Mouse (Mus musculus): Measurements from ENCODE around the gene Gm20379. TPM values are rescaled to one million over a fixed set of nuclear protein-coding genes. Genes with fewer than 3 reads are reported as not detected.

Gm20379 gene
- polyA plus RNA-seq (2015; fragmentation: Nextera tagmentation; extraction: Ambion mirVana) = 0.80 and 0.85 TPM in 2 replicates

GRCm38 (mm10) chr13:92305680-92306079, at the start of gene Gm20379:
Gene Gm20379, plus strand, starts transcription at chr13:92305980.

GRCm38 (mm10) chr13:92354456-92355271, 48.9 kb downstream of the Gm20379 start, which contains the start of the genes Dhfr and Msh3:
Gene Dhfr, plus strand, starts transcription at chr13:92354726.
Gene Msh3, minus strand, starts transcription at chr13:92355003.

Other genes with a start within 250 kb of the Gm20379 start
- 0.06 and 0.07 TPM in 2 replicates for gene Rasgrf2, start 174.3 kb upstream of the Gm20379 start, polyA plus RNA-seq (2015; fragmentation: Nextera tagmentation; extraction: Ambion mirVana)
- 14.5 and 17.5 TPM in 2 replicates for gene Dhfr, start 48.7 kb downstream of the Gm20379 start, polyA plus RNA-seq (2015; fragmentation: Nextera tagmentation; extraction: Ambion mirVana)
- gene Msh3, start 49.0 kb downstream of the Gm20379 start, polyA plus RNA-seq (2015; fragmentation: Nextera tagmentation; extraction: Ambion mirVana) = 15.2 and 15.6 TPM in 2 replicates
- 0.07 TPM in 1 of 2 replicates, not detected in the other for gene Ankrd34b, start 119.9 kb downstream of the Gm20379 start, polyA plus RNA-seq (2015; fragmentation: Nextera tagmentation; extraction: Ambion mirVana)
- 0.30 and 0.39 TPM in 2 replicates for gene Fam151b, start 178.0 kb downstream of the Gm20379 start, polyA plus RNA-seq (2015; fragmentation: Nextera tagmentation; extraction: Ambion mirVana)
- 2.5 and 3.3 TPM in 2 replicates for gene Zfyve16, start 224.9 kb downstream of the Gm20379 start, polyA plus RNA-seq (2015; fragmentation: Nextera tagmentation; extraction: Ambion mirVana)